Comparison of ENCODE assay signal across 11 mouse cellular contexts in the genomic region with DNA sequence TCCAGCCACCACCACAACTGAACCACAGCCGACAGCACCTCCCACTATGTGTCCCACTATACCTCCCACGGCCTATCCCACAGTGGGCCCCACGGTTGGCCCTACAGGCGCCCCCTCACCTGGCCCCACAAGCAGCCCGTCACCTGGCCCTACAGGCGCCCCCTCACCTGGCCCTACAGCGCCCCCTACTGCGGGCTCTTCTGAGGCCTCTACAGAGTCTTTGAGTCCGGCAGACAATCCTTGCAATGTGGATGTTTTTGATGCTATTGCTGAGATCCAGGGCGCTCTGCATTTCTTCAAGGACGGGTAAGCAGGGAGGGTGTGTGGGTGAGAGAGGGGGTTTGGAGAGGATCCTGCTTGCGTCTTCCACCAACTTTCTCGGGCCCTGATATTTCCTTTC. TPM values are rescaled to one million over a fixed set of nuclear protein-coding genes. Genes with fewer than 3 reads are reported as not detected.
A peak's percentile ranks its signal among the peaks of the same experiment; 100 is the strongest.
DNase-seq lines count a peak whose midpoint lies in the region; ATAC-seq and TF ChIP-seq lines count a peak whose summit lies in the region.
"Had no signal": no experiment of that assay in that cellular context is flagged by ENCODE, and none has a peak within 500 bp of the region (broad histone marks: within the 10 kb centered on the region; RNA-seq: fewer than 3 reads in every experiment).

No protein-coding gene starts in this region.

- ATAC-seq in liver, embryonic 11.5 days (replicated peaks; ENCODE audit: low FRiP score): no peak
- no peak for ATAC-seq in frontal cortex, adult (ENCODE audit: low TSS enrichment)

- no peak overlapping the region for H3K9ac ChIP-seq in liver, embryonic 11.5 days (ENCODE audit: low read depth, low read length)
- H3K9ac ChIP-seq: liver, embryonic 13.5 days had no signal

- H3K27ac ChIP-seq in liver, embryonic 11.5 days (ENCODE audit: low read depth, low read length): no peak overlapping the region
- no peak overlapping the region for H3K27ac ChIP-seq in bone marrow, adult 2 months (ENCODE audit: control insufficient read depth, insufficient read depth, low read depth, low read length, poor library complexity)
- H3K27ac ChIP-seq: liver, embryonic 13.5 days had no signal

- no peaks in the 10 kb centered on the region for H3K9me3 ChIP-seq in liver, embryonic 11.5 days (ENCODE audit: control insufficient read depth, low read length)

- peak; percentile 14 to 41 for DNase-seq in cerebellum, postnatal 10 days
- no peak for DNase-seq in cerebellum, adult 18-20 months
- peak; percentile 32 for DNase-seq in liver
- DNase-seq in liver, embryonic 11.5 days (ENCODE audit: low spot score): no peak
- DNase-seq in CD4-positive helper T cell, adult 2 months (ENCODE audit: low read depth, low spot score): peak; percentile 55
- no peak for DNase-seq in lung, postnatal 4 days
- DNase-seq: adrenal gland, postnatal 10 days; kidney, adult 11 months had no signal

- 35% methylated on average over 13 of the region's 13 CpGs for WGBS in liver, embryonic 11.5 days
- 27% methylated on average over 13 of the region's 13 CpGs for WGBS in bone marrow, adult 2 months

- H3K4me1 ChIP-seq in liver, embryonic 11.5 days (replicated peaks; ENCODE audit: control insufficient read depth, insufficient read depth, low read length): 0 out of 2 replicates have a peak, but pooled peaks cover 2% of the 10 kb centered on the region
- H3K4me1 ChIP-seq in bone marrow, adult 2 months (ENCODE audit: control insufficient read depth, insufficient read depth, low read length): no peaks in the 10 kb centered on the region

- no peak for TF ChIP-seq POLR2A in bone marrow, adult 2 months (IDR thresholded peaks at IDR 0.05; ENCODE audit: borderline replicate concordance, control insufficient read depth, low read depth, low read length)

- H3K4me3 ChIP-seq in liver, embryonic 11.5 days (ENCODE audit: low read depth, low read length): no peak overlapping the region
- peak overlapping the region; percentile 60 for H3K4me3 ChIP-seq in bone marrow, adult 2 months (replicated peaks; ENCODE audit: control insufficient read depth, low read depth, low read length)
- H3K4me3 ChIP-seq: liver, embryonic 13.5 days had no signal

- TF ChIP-seq CTCF in bone marrow, adult 2 months (IDR thresholded peaks at IDR 0.05; ENCODE audit: control insufficient read depth, insufficient read depth, low read length): no peak

- no peak overlapping the region for H3K4me2 ChIP-seq in liver, embryonic 11.5 days

- no peaks in the 10 kb centered on the region for H3K36me3 ChIP-seq in liver, embryonic 11.5 days (ENCODE audit: control insufficient read depth, insufficient read depth, low read length)
- H3K36me3 ChIP-seq: liver, embryonic 13.5 days had no signal

- H3K27me3 ChIP-seq in liver, embryonic 11.5 days (replicated peaks; ENCODE audit: control insufficient read depth, insufficient read depth, low read length): peaks cover 74% of the 10 kb centered on the region

RNA-seq across cellular contexts. Expression of gene Slc12a5, which starts 8.2 kb away (rescaled TPM):
- 0.55 and 0.70 TPM in 2 replicates for polyA plus RNA-seq in liver, embryonic 11.5 days (2014; fragmentation: Nextera tagmentation; extraction: Ambion mirVana)
- polyA plus RNA-seq in bone marrow, adult 2 months (2011; ENCODE audit: insufficient read depth, insufficient read length, low replicate concordance, missing spikeins): 3.6 and 5.1 TPM in 2 replicates

RNA-seq across cellular contexts. Expression of gene Mmp9, which starts 11.9 kb away (rescaled TPM):
- polyA plus RNA-seq in liver, embryonic 11.5 days (2014; fragmentation: Nextera tagmentation; extraction: Ambion mirVana): 0.66 and 1.9 TPM in 2 replicates
- polyA plus RNA-seq in bone marrow, adult 2 months (2011; ENCODE audit: insufficient read depth, insufficient read length, low replicate concordance, missing spikeins): 173 and 363 TPM in 2 replicates

RNA-seq across cellular contexts. Expression of gene Zfp335, which starts 40.9 kb away (rescaled TPM):
- polyA plus RNA-seq in liver, embryonic 11.5 days (2014; fragmentation: Nextera tagmentation; extraction: Ambion mirVana): 15.0 TPM in 2 replicates
- 17.1 and 35.2 TPM in 2 replicates for polyA plus RNA-seq in bone marrow, adult 2 months (2011; ENCODE audit: insufficient read depth, insufficient read length, low replicate concordance, missing spikeins)

Comparison
In these comparisons a context has a peak if more than half of its experiments do, and no peak if none do; other contexts are left out.
1. DNase-seq: peak in cerebellum, postnatal 10 days (2 of 2), liver (single experiment) and CD4-positive helper T cell, adult 2 months (single experiment); none in cerebellum, adult 18-20 months (0 of 2), liver, embryonic 11.5 days (single experiment) and lung, postnatal 4 days (0 of 2).
2. RNA of gene Mmp9, which starts 11.9 kb away (polyA plus RNA-seq): 173 to 363 TPM in bone marrow, adult 2 months; 0.66 to 1.9 TPM in liver, embryonic 11.5 days; every median in the first group is over 10 times any median in the second.